Mouse (Mus musculus): ENCODE measurements around the gene Rbm34.

DNA sequence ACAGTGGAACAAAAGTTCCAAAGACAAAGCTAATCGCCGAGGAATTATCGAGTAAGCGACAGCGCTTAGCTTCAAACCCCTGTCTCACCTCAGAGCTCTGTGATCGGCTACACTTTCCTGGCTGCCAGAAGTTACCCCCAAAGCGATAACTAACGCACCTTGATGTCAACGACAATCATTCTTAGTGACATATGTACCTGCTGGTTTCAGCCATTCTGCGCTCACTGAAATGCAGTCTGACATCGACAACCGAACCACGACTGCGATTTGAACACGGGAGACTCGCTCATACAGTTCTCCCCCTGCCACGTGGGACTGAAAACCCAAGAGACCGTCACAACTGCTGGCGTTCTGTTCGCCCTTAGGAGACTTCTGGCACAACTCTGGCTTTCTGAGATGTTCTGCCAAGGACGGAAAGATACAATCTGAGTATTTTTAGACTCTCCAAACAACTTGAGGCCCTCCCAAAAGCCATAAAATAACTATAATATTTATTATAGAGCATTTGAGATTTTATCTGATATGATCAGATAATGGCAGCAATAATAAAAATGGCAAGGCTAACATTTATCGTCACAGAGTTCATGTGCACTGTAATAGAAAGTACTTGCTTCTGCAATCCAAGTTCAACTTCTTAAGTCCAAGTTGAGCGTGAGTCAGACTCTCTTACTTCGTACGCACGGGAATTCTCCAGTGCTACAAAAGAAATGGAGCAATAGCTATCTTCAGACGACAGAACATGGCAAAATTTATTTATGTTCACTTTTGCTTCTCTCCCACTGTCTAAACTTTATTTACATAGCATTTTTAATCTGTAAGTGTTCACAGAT lies 8.4 kb upstream of the Rbm34 start:
- TF ChIP-seq GATA1 (IDR thresholded peaks at IDR 0.05; ENCODE audit: borderline replicate concordance, low read length): no peak
- no peak for TF ChIP-seq FLI1 (IDR thresholded peaks at IDR 0.05; ENCODE audit: low read length)
